In genomic region chr3:75864203-75864602, GRCm38 (mm10) we compare ENCODE assay signal across 12 mouse cellular contexts.
DNase-seq lines count a peak whose midpoint lies in the region; ATAC-seq and TF ChIP-seq lines count a peak whose summit lies in the region.
"Had no signal": no experiment of that assay in that cellular context is flagged by ENCODE, and none has a peak within 500 bp of the region (broad histone marks: within the 10 kb centered on the region; RNA-seq: fewer than 3 reads in every experiment).

No protein-coding gene starts in this region.

- no peak overlapping the region for H3K4me3 ChIP-seq in heart, adult 2 months
- no peak overlapping the region for H3K4me3 ChIP-seq in heart, embryonic 12.5 days
- H3K4me3 ChIP-seq in liver, embryonic 14.5 days (ENCODE audit: insufficient read depth in 1 of 2, low read depth in 2 of 2, low read length in 2 of 2) = no peak overlapping the region
- no peak overlapping the region for H3K4me3 ChIP-seq in liver, embryonic 11.5 days (ENCODE audit: low read depth, low read length)
- no peak overlapping the region for H3K4me3 ChIP-seq in MEL (ENCODE audit: control insufficient read depth in 1 of 2, insufficient read depth in 1 of 2, low read depth in 2 of 2, low read length in 2 of 2)
- H3K4me3 ChIP-seq: forebrain, embryonic 10.5 days; liver, embryonic 15.5 days had no signal

- H3K79me2 ChIP-seq in heart, adult 2 months (replicated peaks; ENCODE audit: control insufficient read depth, insufficient read depth, low read length) = no peaks in the 10 kb centered on the region
- no peaks in the 10 kb centered on the region for H3K79me2 ChIP-seq in MEL (ENCODE audit: control insufficient read depth, insufficient read depth, low read length, poor library complexity)

- H3K27ac ChIP-seq in heart, adult 2 months = no peak overlapping the region
- H3K27ac ChIP-seq in heart, embryonic 12.5 days (ENCODE audit: poor library complexity, severe bottlenecking) = no peak overlapping the region
- no peak overlapping the region for H3K27ac ChIP-seq in liver, embryonic 14.5 days
- H3K27ac ChIP-seq in liver, embryonic 11.5 days (ENCODE audit: low read depth, low read length) = no peak overlapping the region
- no peak overlapping the region for H3K27ac ChIP-seq in MEL (ENCODE audit: control insufficient read depth, low read depth, low read length)
- H3K27ac ChIP-seq: forebrain, embryonic 10.5 days; liver, embryonic 15.5 days had no signal

- no peak for TF ChIP-seq EP300 in heart, adult 2 months (IDR thresholded peaks at IDR 0.05; ENCODE audit: insufficient read depth, low read depth, low read length)
- no peak for TF ChIP-seq EP300 in liver, embryonic 14.5 days (IDR thresholded peaks at IDR 0.05; ENCODE audit: low read depth)
- no peak for TF ChIP-seq EP300 in MEL (IDR thresholded peaks at IDR 0.05; ENCODE audit: low read depth in 1 of 2, low read length in 2 of 2)

- 24% methylated on average over 2 of the region's 2 CpGs for WGBS in heart, adult 2 months
- 27% methylated on average over 2 of the region's 2 CpGs for WGBS in heart, embryonic 12.5 days
- 15% methylated on average over 2 of the region's 2 CpGs for WGBS in liver, embryonic 14.5 days (ENCODE audit: insufficient replicate concordance)
- WGBS in liver, embryonic 11.5 days = 22% methylated on average over 2 of the region's 2 CpGs

- H3K4me2 ChIP-seq in heart, embryonic 12.5 days = no peak overlapping the region
- H3K4me2 ChIP-seq in liver, embryonic 14.5 days (ENCODE audit: low read depth) = no peak overlapping the region
- no peak overlapping the region for H3K4me2 ChIP-seq in liver, embryonic 11.5 days
- H3K4me2 ChIP-seq: liver, embryonic 15.5 days had no signal

- peak; percentile 22; the same call in 1 of the 2 replicates for TF ChIP-seq CTCF in heart, adult 2 months (IDR thresholded peaks at IDR 0.05)
- peak; percentile 17; the same call in 1 of the 2 replicates for TF ChIP-seq CTCF in liver, embryonic 14.5 days (IDR thresholded peaks at IDR 0.05; ENCODE audit: low read depth)
- TF ChIP-seq CTCF in MEL (IDR thresholded peaks at IDR 0.05 in 2 of 3, conservative IDR thresholded peaks at IDR 0.05 in 1 of 3; ENCODE audit: control insufficient read depth in 1 of 3, insufficient read depth in 1 of 3, low read depth in 2 of 3, low read length in 3 of 3, poor library complexity in 1 of 3, severe bottlenecking in 1 of 3) = peak in 1 of 3 experiments; percentile 63; a peak in 2 of 6 replicates

- H3K9ac ChIP-seq in heart, adult 2 months (ENCODE audit: low read depth, low read length) = no peak overlapping the region
- no peak overlapping the region for H3K9ac ChIP-seq in heart, embryonic 12.5 days
- no peak overlapping the region for H3K9ac ChIP-seq in liver, embryonic 14.5 days (replicated peaks)
- H3K9ac ChIP-seq in liver, embryonic 11.5 days (ENCODE audit: low read depth, low read length) = no peak overlapping the region
- H3K9ac ChIP-seq in MEL (ENCODE audit: control insufficient read depth, low read depth, low read length, poor library complexity, severe bottlenecking) = no peak overlapping the region
- H3K9ac ChIP-seq: liver, embryonic 15.5 days had no signal

- no peak for DNase-seq in heart, adult 2 months
- DNase-seq in liver, embryonic 14.5 days (ENCODE audit: low read depth in 3 of 3, low spot score in 3 of 3) = no peak
- DNase-seq in liver, embryonic 11.5 days (ENCODE audit: low spot score) = no peak
- peak; percentile 30 for DNase-seq in MEL (ENCODE audit: low read depth, low spot score)
- DNase-seq in cerebellum, adult 9-11 months = no peak
- no peak for DNase-seq in gastrocnemius, postnatal 36 days
- DNase-seq: cerebellum, adult 2 months; kidney, adult 18-20 months had no signal

- no peak for ATAC-seq in heart, embryonic 12.5 days (ENCODE audit: insufficient number of reproducible peaks, low FRiP score)
- no peak for ATAC-seq in liver, embryonic 14.5 days (ENCODE audit: insufficient read depth)
- no peak for ATAC-seq in liver, embryonic 11.5 days (replicated peaks; ENCODE audit: low FRiP score)
- peak; percentile 51; the same call in 1 of the 2 replicates for ATAC-seq in common myeloid progenitor, adult 5-6 weeks (replicated peaks; ENCODE audit: low read depth, poor library complexity, severe bottlenecking)

- no peaks in the 10 kb centered on the region for H3K9me3 ChIP-seq in heart, embryonic 12.5 days (replicated peaks)
- no peaks in the 10 kb centered on the region for H3K9me3 ChIP-seq in liver, embryonic 14.5 days (ENCODE audit: control insufficient read depth, low read length)
- no peaks in the 10 kb centered on the region for H3K9me3 ChIP-seq in liver, embryonic 11.5 days (ENCODE audit: control insufficient read depth, low read length)
- H3K9me3 ChIP-seq in MEL (replicated peaks; ENCODE audit: insufficient read depth, low read length) = no peaks in the 10 kb centered on the region
- H3K9me3 ChIP-seq: forebrain, embryonic 10.5 days; liver, embryonic 15.5 days had no signal

- H3K36me3 ChIP-seq in heart, adult 2 months (ENCODE audit: control insufficient read depth, insufficient read depth, low read length) = no peaks in the 10 kb centered on the region
- no peaks in the 10 kb centered on the region for H3K36me3 ChIP-seq in heart, embryonic 12.5 days
- H3K36me3 ChIP-seq in liver, embryonic 14.5 days (replicated peaks; ENCODE audit: control insufficient read depth, insufficient read depth, low read depth) = no peaks in the 10 kb centered on the region
- H3K36me3 ChIP-seq in liver, embryonic 11.5 days (ENCODE audit: control insufficient read depth, insufficient read depth, low read length) = no peaks in the 10 kb centered on the region
- H3K36me3 ChIP-seq in MEL (ENCODE audit: control insufficient read depth in 1 of 2, insufficient read depth in 2 of 2, low read length in 2 of 2) = no peaks in the 10 kb centered on the region
- H3K36me3 ChIP-seq: forebrain, embryonic 10.5 days; liver, embryonic 15.5 days had no signal

- TF ChIP-seq POLR2A in heart, adult 2 months (IDR thresholded peaks at IDR 0.05; ENCODE audit: insufficient read depth, low read depth, low read length) = no peak
- TF ChIP-seq POLR2A in MEL (IDR thresholded peaks at IDR 0.05; ENCODE audit: control insufficient read depth in 1 of 2, insufficient read depth in 1 of 2, low read depth in 1 of 2, low read length in 2 of 2, poor library complexity in 1 of 2) = no peak

- intact Hi-C loops in heart, adult 2 months (cut with DNase I) = no loop called here
- intact Hi-C loops in gastrocnemius, postnatal 36 days (cut with DNase I) = no loop called here

- TF ChIP-seq RAD21 in MEL (IDR thresholded peaks at IDR 0.05; ENCODE audit: low read depth, low read length) = peak; percentile 51

- H3K27me3 ChIP-seq in heart, adult 2 months (ENCODE audit: control insufficient read depth, insufficient read depth, low read length) = no peaks in the 10 kb centered on the region
- no peaks in the 10 kb centered on the region for H3K27me3 ChIP-seq in heart, embryonic 12.5 days (replicated peaks)
- H3K27me3 ChIP-seq in liver, embryonic 14.5 days (ENCODE audit: control insufficient read depth, insufficient read depth, low read length) = no peaks in the 10 kb centered on the region
- no peaks in the 10 kb centered on the region for H3K27me3 ChIP-seq in liver, embryonic 11.5 days (replicated peaks; ENCODE audit: control insufficient read depth, insufficient read depth, low read length)
- no peaks in the 10 kb centered on the region for H3K27me3 ChIP-seq in MEL (ENCODE audit: control insufficient read depth in 1 of 2, insufficient read depth in 2 of 2, low read length in 2 of 2)
- H3K27me3 ChIP-seq: liver, embryonic 15.5 days had no signal

- no peaks in the 10 kb centered on the region; the same call in 1 of the 2 replicates for H3K4me1 ChIP-seq in heart, adult 2 months (ENCODE audit: control insufficient read depth, insufficient read depth, low read length)
- H3K4me1 ChIP-seq in heart, embryonic 12.5 days (replicated peaks) = no peaks in the 10 kb centered on the region
- no peaks in the 10 kb centered on the region for H3K4me1 ChIP-seq in liver, embryonic 14.5 days (replicated peaks; ENCODE audit: control insufficient read depth in 2 of 2, insufficient read depth in 2 of 2, low read length in 1 of 2)
- no peaks in the 10 kb centered on the region for H3K4me1 ChIP-seq in liver, embryonic 11.5 days (replicated peaks; ENCODE audit: control insufficient read depth, insufficient read depth, low read length)
- no peaks in the 10 kb centered on the region for H3K4me1 ChIP-seq in MEL (ENCODE audit: control insufficient read depth in 1 of 2, insufficient read depth in 2 of 2, low read length in 2 of 2)
- H3K4me1 ChIP-seq: forebrain, embryonic 10.5 days; liver, embryonic 15.5 days had no signal

TF ChIP-seq in MEL, 35 proteins besides CTCF, POLR2A, EP300 and RAD21:
- peak; percentile 37; the same call in 1 of the 2 replicates for TF ChIP-seq ZC3H11A (IDR thresholded peaks at IDR 0.05; ENCODE audit: low read depth, low read length)
- no peak for TF ChIP-seq POLR2AphosphoS5 (IDR thresholded peaks at IDR 0.05; ENCODE audit: borderline replicate concordance, low read depth, low read length)
- no peak for TF ChIP-seq BHLHE40 (IDR thresholded peaks at IDR 0.05; ENCODE audit: borderline replicate concordance, low read depth, low read length)
- peak; percentile 78 for TF ChIP-seq TBP (IDR thresholded peaks at IDR 0.05; ENCODE audit: low read depth, low read length)
- peak; percentile 72 for TF ChIP-seq SMC3 (IDR thresholded peaks at IDR 0.05; ENCODE audit: low read depth, low read length)
TF ChIP-seq in MEL: peak in this region for 3.
